Mouse (Mus musculus) forebrain, embryonic 15.5 days (tissue): ENCODE measurements around the gene Nr5a2. TPM values are rescaled to one million over a fixed set of nuclear protein-coding genes. Genes with fewer than 3 reads are reported as not detected.

Experiments
- ATAC-seq: fragments of 200-750 bp; cut with Nextera tagmentation; replicated peaks from 2 replicates; pipeline ENCODE4 v1.8.0; 2017; ENCODE audit warnings: mild to moderate bottlenecking, moderate TSS enrichment, moderate library complexity
- H3K27ac ChIP-seq: fragments of 300-500 bp; sonication (generic); replicated peaks from 2 replicates; pipeline ENCODE4 v1.5.1; 2015; ENCODE audit warnings: mild to moderate bottlenecking, inconsistent platforms
- H3K27me3 ChIP-seq: fragments of 300-500 bp; sonication (generic); 2 replicates; pipeline ENCODE4 v1.6.1; 2015; ENCODE audit warnings: inconsistent platforms
- H3K36me3 ChIP-seq: fragments of 300-500 bp; sonication (generic); 2 replicates; pipeline ENCODE4 v1.6.1; 2015; ENCODE audit warnings: mild to moderate bottlenecking, inconsistent platforms
- H3K4me1 ChIP-seq: fragments of 300-500 bp; sonication (generic); 2 replicates; pipeline ENCODE4 v1.6.1; 2015; ENCODE audit warnings: inconsistent platforms
- H3K4me2 ChIP-seq: fragments of 300-500 bp; sonication (generic); replicated peaks from 2 replicates; pipeline ENCODE4 v1.6.1; 2015; ENCODE audit warnings: mild to moderate bottlenecking, inconsistent platforms
- H3K4me3 ChIP-seq: fragments of 300-500 bp; sonication (generic); 2 replicates; pipeline ENCODE4 v1.5.1; 2015; ENCODE audit warnings: mild to moderate bottlenecking, inconsistent platforms
- H3K9ac ChIP-seq: fragments of 300-500 bp; sonication (generic); replicated peaks from 2 replicates; pipeline ENCODE4 v1.6.1; 2015; ENCODE audit warnings: mild to moderate bottlenecking, inconsistent platforms
- H3K9me3 ChIP-seq: fragments of 300-500 bp; sonication (generic); 2 replicates; pipeline ENCODE4 v1.6.1; 2016; ENCODE audit warnings: inconsistent platforms
- WGBS: fragments of 180-500 bp; shearing (Covaris S2); methylation state at CpG from one replicate; pipeline ENCODE4 v1.1.7; 2015; ENCODE audit warnings: mixed read lengths; 5-methylcytosine and 5-hydroxymethylcytosine counted together
- polyA plus RNA-seq: library from polyadenylated mRNA; unstranded; fragments of >200 nt; fragmentation: Nextera tagmentation; extraction: Ambion mirVana; gene quantifications from 2 replicates; pipeline ENCODE4 v1.2.1, GENCODE M21; 2015

The Nr5a2 gene
- polyA plus RNA-seq, 1 experiment from 2014 or later = 0.42 TPM

GRCm38 (mm10) chr1:136859454-136859853 is 100.8 kb downstream of the Nr5a2 start:
- Histone ChIP-seq H3K4me3 (no peak overlapping the region), H3K9me3 (no peaks in the 10 kb centered on the region), H3K9ac (no peak overlapping the region), H3K36me3 (no peaks in the 10 kb centered on the region), H3K27ac (no peak overlapping the region), H3K4me2 (no peak overlapping the region), H3K27me3 (no peaks in the 10 kb centered on the region), H3K4me1 (no peaks in the 10 kb centered on the region)
- WGBS = 73% methylated on average over 4 of the region's 4 CpGs
- no peak for ATAC-seq

- Histone ChIP-seq H3K27ac (no peak overlapping the region), H3K4me2 (no peak overlapping the region), H3K9me3 (no peaks in the 10 kb centered on the region), H3K9ac (no peak overlapping the region), H3K4me1 (no peaks in the 10 kb centered on the region), H3K4me3 (no peak overlapping the region), H3K27me3 (no peaks in the 10 kb centered on the region), H3K36me3 (no peaks in the 10 kb centered on the region)
- ATAC-seq = no peak
- WGBS = 86% methylated on average over 4 of the region's 4 CpGs
Measured at GRCm38 (mm10) chr1:136858724-136859123, 101.5 kb downstream of the Nr5a2 start.

- 86% methylated on average over 3 of the region's 3 CpGs for WGBS
- H3K4me1 ChIP-seq = no peaks in the 10 kb centered on the region
- H3K36me3 ChIP-seq = no peaks in the 10 kb centered on the region
- no peak for ATAC-seq
- H3K9ac ChIP-seq = no peak overlapping the region
- no peaks in the 10 kb centered on the region for H3K27me3 ChIP-seq
- H3K4me3 ChIP-seq = no peak overlapping the region
- no peaks in the 10 kb centered on the region for H3K9me3 ChIP-seq
- no peak overlapping the region for H3K27ac ChIP-seq
- H3K4me2 ChIP-seq = no peak overlapping the region
Measured at GRCm38 (mm10) chr1:136856104-136856503, 104.1 kb downstream of the Nr5a2 start.

GRCm38 (mm10) chr1:136848791-136849190 is 111.5 kb downstream of the Nr5a2 start:
- peaks cover 15% of the 10 kb centered on the region for H3K4me1 ChIP-seq
- no peak overlapping the region for H3K4me3 ChIP-seq
- no peak overlapping the region for H3K27ac ChIP-seq
- H3K27me3 ChIP-seq = no peaks in the 10 kb centered on the region
- ATAC-seq = no peak
- no peak overlapping the region for H3K4me2 ChIP-seq
- H3K36me3 ChIP-seq = no peaks in the 10 kb centered on the region
- no peaks in the 10 kb centered on the region for H3K9me3 ChIP-seq
- no peak overlapping the region for H3K9ac ChIP-seq
- WGBS = 63% methylated on average over 6 of the region's 6 CpGs

GRCm38 (mm10) chr1:136846081-136846480 is 114.2 kb downstream of the Nr5a2 start:
- no peak overlapping the region for H3K4me2 ChIP-seq
- no peak overlapping the region for H3K4me3 ChIP-seq
- WGBS = 61% methylated on average over 2 of the region's 2 CpGs
- peaks cover 15% of the 10 kb centered on the region for H3K4me1 ChIP-seq
- H3K36me3 ChIP-seq = no peaks in the 10 kb centered on the region
- no peaks in the 10 kb centered on the region for H3K9me3 ChIP-seq
- no peaks in the 10 kb centered on the region for H3K27me3 ChIP-seq
- H3K27ac ChIP-seq = no peak overlapping the region
- H3K9ac ChIP-seq = no peak overlapping the region
- peak; percentile 55; the same call in 1 of the 2 replicates for ATAC-seq

- Histone ChIP-seq H3K4me2 (no peak overlapping the region), H3K27me3 (no peaks in the 10 kb centered on the region), H3K9ac (no peak overlapping the region), H3K9me3 (no peaks in the 10 kb centered on the region), H3K36me3 (no peaks in the 10 kb centered on the region), H3K4me3 (no peak overlapping the region), H3K4me1 (peaks cover 15% of the 10 kb centered on the region), H3K27ac (no peak overlapping the region)
- ATAC-seq = no peak
- WGBS = 85% methylated on average over 9 of the region's 9 CpGs
Measured at GRCm38 (mm10) chr1:136845341-136845740, 114.9 kb downstream of the Nr5a2 start.

- no peak overlapping the region for H3K4me3 ChIP-seq
- H3K4me2 ChIP-seq = no peak overlapping the region
- no peak for ATAC-seq
- H3K27me3 ChIP-seq = no peaks in the 10 kb centered on the region
- no peaks in the 10 kb centered on the region for H3K9me3 ChIP-seq
- no peak overlapping the region for H3K27ac ChIP-seq
- 88% methylated on average over 7 of the region's 7 CpGs for WGBS
- H3K9ac ChIP-seq = no peak overlapping the region
- no peaks in the 10 kb centered on the region for H3K36me3 ChIP-seq
- H3K4me1 ChIP-seq = peaks cover 3% of the 10 kb centered on the region
Measured at GRCm38 (mm10) chr1:136840512-136840911, 119.7 kb downstream of the Nr5a2 start.

- no peak overlapping the region for H3K4me3 ChIP-seq
- H3K9ac ChIP-seq = no peak overlapping the region
- no peak for ATAC-seq
- H3K27me3 ChIP-seq = no peaks in the 10 kb centered on the region
- H3K4me2 ChIP-seq = no peak overlapping the region
- H3K4me1 ChIP-seq = no peaks in the 10 kb centered on the region
- 88% methylated on average over 10 of the region's 10 CpGs for WGBS
- no peaks in the 10 kb centered on the region for H3K36me3 ChIP-seq
- H3K9me3 ChIP-seq = no peaks in the 10 kb centered on the region
- H3K27ac ChIP-seq = no peak overlapping the region
Measured at GRCm38 (mm10) chr1:136839202-136839601, 121.0 kb downstream of the Nr5a2 start.

GRCm38 (mm10) chr1:136832305-136833152 is 127.7 kb downstream of the Nr5a2 start:
- 37% methylated on average over 12 of the region's 12 CpGs for WGBS
- H3K9ac ChIP-seq = no peak overlapping the region
- H3K27me3 ChIP-seq = no peaks in the 10 kb centered on the region
- no peak overlapping the region for H3K27ac ChIP-seq
- no peak overlapping the region for H3K4me2 ChIP-seq
- H3K9me3 ChIP-seq = no peaks in the 10 kb centered on the region
- no peak overlapping the region for H3K4me3 ChIP-seq
- no peaks in the 10 kb centered on the region for H3K4me1 ChIP-seq
- no peak for ATAC-seq
- no peaks in the 10 kb centered on the region for H3K36me3 ChIP-seq

GRCm38 (mm10) chr1:136830992-136831391 is 129.3 kb downstream of the Nr5a2 start:
- 95% methylated on average over 6 of the region's 6 CpGs for WGBS
- Histone ChIP-seq H3K9ac (no peak overlapping the region), H3K9me3 (no peaks in the 10 kb centered on the region), H3K36me3 (no peaks in the 10 kb centered on the region), H3K4me1 (no peaks in the 10 kb centered on the region), H3K27me3 (no peaks in the 10 kb centered on the region), H3K27ac (no peak overlapping the region), H3K4me2 (no peak overlapping the region), H3K4me3 (no peak overlapping the region)
- no peak for ATAC-seq

GRCm38 (mm10) chr1:136829931-136830330 is 130.3 kb downstream of the Nr5a2 start:
- Histone ChIP-seq H3K4me2 (no peak overlapping the region), H3K9ac (no peak overlapping the region), H3K27me3 (no peaks in the 10 kb centered on the region), H3K27ac (no peak overlapping the region), H3K36me3 (no peaks in the 10 kb centered on the region), H3K4me1 (no peaks in the 10 kb centered on the region), H3K4me3 (no peak overlapping the region), H3K9me3 (no peaks in the 10 kb centered on the region)
- ATAC-seq = no peak
- WGBS = over 99% methylated on average over 3 of the region's 3 CpGs

GRCm38 (mm10) chr1:136823897-136824296 is 136.4 kb downstream of the Nr5a2 start:
- Histone ChIP-seq H3K4me2 (no peak overlapping the region), H3K9ac (no peak overlapping the region), H3K36me3 (no peaks in the 10 kb centered on the region), H3K4me1 (no peaks in the 10 kb centered on the region), H3K4me3 (no peak overlapping the region), H3K27me3 (no peaks in the 10 kb centered on the region), H3K27ac (no peak overlapping the region), H3K9me3 (no peaks in the 10 kb centered on the region)
- ATAC-seq = no peak
- 84% methylated on average over 4 of the region's 4 CpGs for WGBS

- H3K36me3 ChIP-seq = no peaks in the 10 kb centered on the region
- no peak overlapping the region for H3K27ac ChIP-seq
- WGBS = 81% methylated on average over 6 of the region's 6 CpGs
- no peak overlapping the region for H3K4me2 ChIP-seq
- no peak for ATAC-seq
- no peaks in the 10 kb centered on the region for H3K4me1 ChIP-seq
- no peak overlapping the region for H3K4me3 ChIP-seq
- H3K27me3 ChIP-seq = no peaks in the 10 kb centered on the region
- H3K9ac ChIP-seq = no peak overlapping the region
- H3K9me3 ChIP-seq = no peaks in the 10 kb centered on the region
Measured at GRCm38 (mm10) chr1:136800625-136801024, 159.6 kb downstream of the Nr5a2 start.
